29 mouse cellular contexts compared by ENCODE assay signal in the genomic region with DNA sequence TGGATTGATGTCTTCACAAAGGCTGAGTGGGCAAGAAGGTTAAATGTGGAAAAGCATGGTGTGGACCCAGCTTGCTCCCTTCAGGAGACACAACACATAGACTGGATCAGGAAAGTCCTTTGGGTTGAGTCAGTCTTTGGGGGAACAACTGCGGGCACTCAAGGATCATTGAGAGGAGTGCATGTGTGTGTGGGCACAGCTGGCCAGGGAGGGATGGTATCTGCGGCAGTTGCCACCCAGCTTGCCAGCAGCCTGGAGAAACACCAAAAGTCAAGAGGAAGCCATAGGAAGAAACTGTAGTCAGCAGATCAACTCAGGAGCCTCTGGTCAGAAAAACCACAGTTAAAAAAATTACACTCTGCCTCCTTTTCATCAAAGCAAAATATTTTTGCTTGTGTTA. TPM values are rescaled to one million over a fixed set of nuclear protein-coding genes. Genes with fewer than 3 reads are reported as not detected.
DNase-seq lines count a peak whose midpoint lies in the region; ATAC-seq and TF ChIP-seq lines count a peak whose summit lies in the region.
"Had no signal": no experiment of that assay in that cellular context is flagged by ENCODE, and none has a peak within 500 bp of the region (broad histone marks: within the 10 kb centered on the region; RNA-seq: fewer than 3 reads in every experiment).

No protein-coding gene starts in this region.

- no peaks in the 10 kb centered on the region for H3K9me3 ChIP-seq in intestine, embryonic 14.5 days (ENCODE audit: control insufficient read depth, low read length)
- no peaks in the 10 kb centered on the region for H3K9me3 ChIP-seq in intestine, postnatal 0 days (ENCODE audit: control insufficient read depth)
- no peaks in the 10 kb centered on the region for H3K9me3 ChIP-seq in lung, embryonic 14.5 days (ENCODE audit: low read depth, low read length)
- no peaks in the 10 kb centered on the region for H3K9me3 ChIP-seq in intestine, embryonic 15.5 days
- H3K9me3 ChIP-seq in stomach, embryonic 15.5 days: no peaks in the 10 kb centered on the region
- H3K9me3 ChIP-seq: forebrain, embryonic 10.5 days; heart, embryonic 13.5 days; limb, embryonic 15.5 days had no signal

- no peak overlapping the region for H3K4me3 ChIP-seq in intestine, embryonic 14.5 days (ENCODE audit: low read depth, low read length)
- no peak overlapping the region for H3K4me3 ChIP-seq in intestine, postnatal 0 days (ENCODE audit: low read depth, low read length)
- H3K4me3 ChIP-seq in lung, embryonic 14.5 days (ENCODE audit: low read depth, low read length): no peak overlapping the region
- no peak overlapping the region for H3K4me3 ChIP-seq in intestine, embryonic 15.5 days (replicated peaks)
- no peak overlapping the region for H3K4me3 ChIP-seq in stomach, embryonic 15.5 days (replicated peaks)
- H3K4me3 ChIP-seq: forebrain, embryonic 10.5 days; heart, embryonic 13.5 days; limb, embryonic 15.5 days had no signal

- TF ChIP-seq CTCF in intestine, postnatal 0 days (IDR thresholded peaks at IDR 0.05; ENCODE audit: low read depth): no peak
- no peak for TF ChIP-seq CTCF in lung, embryonic 14.5 days (IDR thresholded peaks at IDR 0.05; ENCODE audit: low read depth)

- peaks cover 73% of the 10 kb centered on the region for H3K4me1 ChIP-seq in intestine, embryonic 14.5 days (replicated peaks; ENCODE audit: control insufficient read depth, insufficient read depth, low read length)
- H3K4me1 ChIP-seq in intestine, postnatal 0 days (replicated peaks; ENCODE audit: control insufficient read depth, insufficient read depth, low read length): no peaks in the 10 kb centered on the region; the same call in 1 of the 2 replicates
- peaks cover 21% of the 10 kb centered on the region for H3K4me1 ChIP-seq in lung, embryonic 14.5 days (ENCODE audit: insufficient read depth)
- peaks cover 35% of the 10 kb centered on the region for H3K4me1 ChIP-seq in intestine, embryonic 15.5 days (replicated peaks)
- H3K4me1 ChIP-seq in stomach, embryonic 15.5 days: peaks cover 17% of the 10 kb centered on the region

- no peak for ATAC-seq in intestine, embryonic 14.5 days (replicated peaks; ENCODE audit: low FRiP score, low TSS enrichment, low read depth)
- no peak for ATAC-seq in intestine, postnatal 0 days
- no peak for ATAC-seq in lung, embryonic 14.5 days (ENCODE audit: insufficient read depth)
- no peak for ATAC-seq in intestine, embryonic 15.5 days
- peak; percentile 27; the same call in 1 of the 2 replicates for ATAC-seq in stomach, embryonic 15.5 days (ENCODE audit: insufficient read depth, low FRiP score, low read depth)
- ATAC-seq in granulocyte monocyte progenitor cell, adult 5-6 weeks (replicated peaks; ENCODE audit: poor library complexity, severe bottlenecking): no peak
- ATAC-seq: forebrain, embryonic 16.5 days; inflammation-experienced regulatory T-cells, adult 6 months had no signal

- WGBS in intestine, embryonic 14.5 days: 48% methylated on average over 2 of the region's 2 CpGs
- WGBS in intestine, postnatal 0 days: 83% methylated on average over 2 of the region's 2 CpGs
- 74% methylated on average over 2 of the region's 2 CpGs for WGBS in lung, embryonic 14.5 days
- 60% methylated on average over 2 of the region's 2 CpGs for WGBS in intestine, embryonic 15.5 days
- WGBS in stomach, embryonic 15.5 days: 61% methylated on average over 2 of the region's 2 CpGs

- H3K27me3 ChIP-seq in intestine, embryonic 14.5 days (replicated peaks; ENCODE audit: control insufficient read depth, insufficient read depth, low read length): no peaks in the 10 kb centered on the region
- no peaks in the 10 kb centered on the region for H3K27me3 ChIP-seq in intestine, postnatal 0 days (replicated peaks; ENCODE audit: control insufficient read depth, insufficient read depth, low read length)
- no peaks in the 10 kb centered on the region for H3K27me3 ChIP-seq in lung, embryonic 14.5 days (ENCODE audit: insufficient read depth, low read length)
- no peaks in the 10 kb centered on the region for H3K27me3 ChIP-seq in intestine, embryonic 15.5 days (replicated peaks)
- no peaks in the 10 kb centered on the region for H3K27me3 ChIP-seq in stomach, embryonic 15.5 days (replicated peaks)
- H3K27me3 ChIP-seq: heart, embryonic 13.5 days; limb, embryonic 15.5 days had no signal

- DNase-seq in intestine, embryonic 14.5 days (ENCODE audit: low spot score): no peak
- DNase-seq in lung, embryonic 14.5 days: no peak
- no peak for DNase-seq in lung, postnatal 4 days
- no peak for DNase-seq in layer of hippocampus, adult 18-20 months (ENCODE audit: low spot score in 2 of 2)
- DNase-seq: adrenal gland, postnatal 14 days; cerebellum, adult 8-10 months; heart, postnatal 14 days; kidney, postnatal 25 days; layer of hippocampus, postnatal 36 days; thymus, postnatal 14 days had no signal

- peak overlapping the region; percentile 71 for H3K27ac ChIP-seq in intestine, embryonic 14.5 days (ENCODE audit: low read depth)
- no peak overlapping the region for H3K27ac ChIP-seq in intestine, postnatal 0 days (ENCODE audit: low read depth, low read length)
- H3K27ac ChIP-seq in lung, embryonic 14.5 days (ENCODE audit: low read depth): peak overlapping the region; percentile 10; the same call in 1 of the 2 replicates
- H3K27ac ChIP-seq in intestine, embryonic 15.5 days: peak overlapping the region; percentile 19
- peak overlapping the region; percentile 76 for H3K27ac ChIP-seq in stomach, embryonic 15.5 days
- H3K27ac ChIP-seq: forebrain, embryonic 10.5 days; heart, embryonic 13.5 days; hindbrain, embryonic 14.5 days; limb, embryonic 15.5 days; liver, embryonic 14.5 days had no signal

- no peak overlapping the region for H3K4me2 ChIP-seq in intestine, embryonic 14.5 days (ENCODE audit: low read length)
- H3K4me2 ChIP-seq in intestine, postnatal 0 days (replicated peaks; ENCODE audit: low read depth): no peak overlapping the region; the same call in 1 of the 2 replicates
- no peak overlapping the region for H3K4me2 ChIP-seq in lung, embryonic 14.5 days
- 0 out of 2 replicates have a peak overlapping the region, but pooled peaks have one; percentile 20 for H3K4me2 ChIP-seq in intestine, embryonic 15.5 days (replicated peaks)
- no peak overlapping the region for H3K4me2 ChIP-seq in stomach, embryonic 15.5 days
- H3K4me2 ChIP-seq: heart, embryonic 13.5 days; hindbrain, embryonic 14.5 days; limb, embryonic 15.5 days; midbrain, embryonic 11.5 days had no signal

- no peak overlapping the region for H3K9ac ChIP-seq in intestine, embryonic 14.5 days (ENCODE audit: low read length)
- no peak overlapping the region for H3K9ac ChIP-seq in intestine, postnatal 0 days (ENCODE audit: low read depth, low read length)
- no peak overlapping the region for H3K9ac ChIP-seq in lung, embryonic 14.5 days
- H3K9ac ChIP-seq in intestine, embryonic 15.5 days: no peak overlapping the region
- H3K9ac ChIP-seq in stomach, embryonic 15.5 days: no peak overlapping the region
- H3K9ac ChIP-seq: heart, embryonic 13.5 days; hindbrain, embryonic 14.5 days; limb, embryonic 15.5 days; liver, embryonic 14.5 days had no signal

- 0 out of 2 replicates have a peak, but pooled peaks cover 4% of the 10 kb centered on the region for H3K36me3 ChIP-seq in intestine, embryonic 14.5 days (ENCODE audit: control insufficient read depth, insufficient read depth, low read length)
- H3K36me3 ChIP-seq in intestine, postnatal 0 days (ENCODE audit: control insufficient read depth, insufficient read depth): no peaks in the 10 kb centered on the region
- H3K36me3 ChIP-seq in lung, embryonic 14.5 days (ENCODE audit: insufficient read depth): no peaks in the 10 kb centered on the region
- no peaks in the 10 kb centered on the region for H3K36me3 ChIP-seq in intestine, embryonic 15.5 days
- H3K36me3 ChIP-seq in stomach, embryonic 15.5 days: no peaks in the 10 kb centered on the region
- H3K36me3 ChIP-seq: forebrain, embryonic 10.5 days; heart, embryonic 13.5 days; limb, embryonic 15.5 days had no signal

RNA-seq across cellular contexts. Expression of gene Pgm5, which starts 12.8 kb away (rescaled TPM):
- polyA plus RNA-seq in intestine, embryonic 14.5 days (2014; fragmentation: Nextera tagmentation; extraction: Ambion mirVana): 8.8 and 10.0 TPM in 2 replicates
- 3.3 and 3.5 TPM in 2 replicates for polyA plus RNA-seq in intestine, postnatal 0 days (2015; fragmentation: Nextera tagmentation; extraction: Ambion mirVana)
- 2.7 and 2.9 TPM in 2 replicates for polyA plus RNA-seq in lung, embryonic 14.5 days (2014; fragmentation: Nextera tagmentation; extraction: Ambion mirVana)
- polyA plus RNA-seq in intestine, embryonic 15.5 days (2015; fragmentation: Nextera tagmentation; extraction: Ambion mirVana): 6.1 and 7.3 TPM in 2 replicates
- 10.9 and 11.9 TPM in 2 replicates for polyA plus RNA-seq in stomach, embryonic 15.5 days (2015; fragmentation: Nextera tagmentation; extraction: Ambion mirVana)
- total RNA-seq in layer of hippocampus, adult 18-20 months (2021): 1 to 10 TPM; 3.5 to 4.1 TPM
- total RNA-seq in granulocyte monocyte progenitor cell, adult 5-6 weeks (2014; fragmentation: Nextera tagmentation): not detected in 2 replicates
- total RNA-seq in granulocyte monocyte progenitor cell, adult 5-6 weeks (2017): not detected in 2 replicates
- total RNA-seq: common myeloid progenitor, adult 5-6 weeks; neutrophil, adult 5-6 weeks had no signal

RNA-seq across cellular contexts. Expression of gene Gm10053, which starts 26.6 kb away (rescaled TPM):
- 280 and 300 TPM in 2 replicates for polyA plus RNA-seq in intestine, embryonic 14.5 days (2014; fragmentation: Nextera tagmentation; extraction: Ambion mirVana)
- polyA plus RNA-seq in intestine, postnatal 0 days (2015; fragmentation: Nextera tagmentation; extraction: Ambion mirVana): 473 and 580 TPM in 2 replicates
- 235 and 240 TPM in 2 replicates for polyA plus RNA-seq in lung, embryonic 14.5 days (2014; fragmentation: Nextera tagmentation; extraction: Ambion mirVana)
- 341 and 347 TPM in 2 replicates for polyA plus RNA-seq in intestine, embryonic 15.5 days (2015; fragmentation: Nextera tagmentation; extraction: Ambion mirVana)
- polyA plus RNA-seq in stomach, embryonic 15.5 days (2015; fragmentation: Nextera tagmentation; extraction: Ambion mirVana): 251 and 260 TPM in 2 replicates
- 100 to 1,000 TPM; 168 to 191 TPM for total RNA-seq in layer of hippocampus, adult 18-20 months (2021)
- total RNA-seq in granulocyte monocyte progenitor cell, adult 5-6 weeks (2014; fragmentation: Nextera tagmentation): 290 and 306 TPM in 2 replicates
- 175 and 360 TPM in 2 replicates for total RNA-seq in granulocyte monocyte progenitor cell, adult 5-6 weeks (2017)

RNA-seq across cellular contexts. Expression of gene Foxd4, which starts 52.2 kb away (rescaled TPM):
- not detected in 2 replicates for polyA plus RNA-seq in intestine, embryonic 14.5 days (2014; fragmentation: Nextera tagmentation; extraction: Ambion mirVana)
- polyA plus RNA-seq in intestine, postnatal 0 days (2015; fragmentation: Nextera tagmentation; extraction: Ambion mirVana): not detected in 2 replicates
- not detected in 2 replicates for polyA plus RNA-seq in lung, embryonic 14.5 days (2014; fragmentation: Nextera tagmentation; extraction: Ambion mirVana)
- not detected in 2 replicates for polyA plus RNA-seq in intestine, embryonic 15.5 days (2015; fragmentation: Nextera tagmentation; extraction: Ambion mirVana)
- not detected in 2 replicates for polyA plus RNA-seq in stomach, embryonic 15.5 days (2015; fragmentation: Nextera tagmentation; extraction: Ambion mirVana)
- not detected for total RNA-seq in layer of hippocampus, adult 18-20 months (2021)
- not detected in 2 replicates for total RNA-seq in granulocyte monocyte progenitor cell, adult 5-6 weeks (2014; fragmentation: Nextera tagmentation)
- not detected in 2 replicates for total RNA-seq in granulocyte monocyte progenitor cell, adult 5-6 weeks (2017)
- total RNA-seq: adrenal gland, postnatal 14 days; heart, postnatal 14 days; layer of hippocampus, adult 8-10 months; layer of hippocampus, postnatal 36 days; left cerebral cortex, postnatal 14 days had no signal
- polyA plus RNA-seq: forebrain, embryonic 10.5 days; forebrain, embryonic 16.5 days; gonadal fat pad, adult 2 months; heart, embryonic 13.5 days; inflammation-experienced regulatory T-cells, adult 6 months; limb, embryonic 15.5 days; liver, embryonic 14.5 days; lung, embryonic 16.5 days; small intestine, adult 2 months had no signal
